Mouse (Mus musculus): ENCODE measurements at regions not wholly inside any gene's neighbourhood (a gene's known extent, or its start where the extent isn't known, plus 50 kb on each side); places are given as distances from the start of the nearest gene placed in this dataset.
A peak's percentile ranks its signal among the peaks of the same experiment; 100 is the strongest.

- 87% methylated on average over 7 of the region's 7 CpGs for WGBS
- Histone ChIP-seq H3K9me3 (no peaks in the 10 kb centered on the region), H3K4me1 (peaks cover 17% of the 10 kb centered on the region), H3K36me3 (no peaks in the 10 kb centered on the region), H3K4me3 (no peak overlapping the region), H3K27me3 (ENCODE audit: insufficient read depth, poor library complexity, severe bottlenecking) (no peaks in the 10 kb centered on the region), H3K27ac (no peak overlapping the region)
- no peak for DNase-seq (ENCODE audit: low spot score)
Measured at GRCm38 (mm10) chr16:77495310-77495709, 106.6 kb downstream of the Gm11146 start.

- 44% methylated on average over 7 of the region's 7 CpGs for WGBS
- Histone ChIP-seq H3K36me3 (no peaks in the 10 kb centered on the region), H3K27ac (peak overlapping the region; percentile 56; the same call in 1 of the 2 replicates), H3K27me3 (ENCODE audit: insufficient read depth, poor library complexity, severe bottlenecking) (no peaks in the 10 kb centered on the region), H3K4me1 (peaks cover 9% of the 10 kb centered on the region; the same call in 1 of the 2 replicates), H3K4me3 (no peak overlapping the region), H3K9me3 (no peaks in the 10 kb centered on the region)
- DNase-seq (ENCODE audit: low spot score), result no peak
Measured at GRCm38 (mm10) chr16:77494042-77494441, 107.9 kb downstream of the Gm11146 start.

- no peak overlapping the region for H3K27ac ChIP-seq
- DNase-seq (ENCODE audit: low spot score), result no peak
- no peaks in the 10 kb centered on the region for H3K4me1 ChIP-seq
- H3K4me3 ChIP-seq, result no peak overlapping the region
- no peaks in the 10 kb centered on the region for H3K36me3 ChIP-seq
- no peaks in the 10 kb centered on the region for H3K9me3 ChIP-seq
- 83% methylated on average over 1 of the region's 1 CpGs for WGBS
- H3K27me3 ChIP-seq (ENCODE audit: insufficient read depth, poor library complexity, severe bottlenecking), result no peaks in the 10 kb centered on the region
Measured at GRCm38 (mm10) chr16:77488155-77488554, 113.7 kb downstream of the Gm11146 start.

DNA sequence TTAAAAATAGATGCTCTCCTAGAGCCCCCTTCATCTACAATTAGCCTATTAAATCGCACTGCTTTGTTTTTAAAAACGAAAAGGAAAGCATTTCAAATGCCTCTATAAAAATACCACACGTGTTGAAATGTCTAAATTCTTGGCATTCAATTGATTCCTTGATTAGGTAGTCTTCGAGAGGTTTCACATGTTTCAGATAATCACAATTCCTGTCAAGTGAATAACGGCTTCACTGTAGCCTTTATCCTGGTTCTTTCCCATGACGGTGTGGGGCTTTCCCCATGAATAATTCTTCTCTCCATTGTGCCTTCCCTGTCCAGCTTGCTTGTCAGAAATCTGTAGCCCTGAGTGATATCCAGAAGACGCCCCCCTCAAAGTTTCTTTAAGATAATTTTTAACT, 122.1 kb downstream of the Gm11146 start:
- no peaks in the 10 kb centered on the region for H3K4me1 ChIP-seq
- 41% methylated on average over 7 of the region's 7 CpGs for WGBS
- H3K9me3 ChIP-seq, result no peaks in the 10 kb centered on the region
- DNase-seq (ENCODE audit: low spot score), result no peak
- H3K27ac ChIP-seq, result no peak overlapping the region
- H3K4me3 ChIP-seq, result no peak overlapping the region
- H3K36me3 ChIP-seq, result no peaks in the 10 kb centered on the region
- H3K27me3 ChIP-seq (ENCODE audit: insufficient read depth, poor library complexity, severe bottlenecking), result no peaks in the 10 kb centered on the region

GRCm38 (mm10) chr16:77471868-77472267, 130.0 kb downstream of the Gm11146 start:
- DNase-seq (ENCODE audit: low spot score), result no peak
- no peaks in the 10 kb centered on the region for H3K27me3 ChIP-seq (ENCODE audit: insufficient read depth, poor library complexity, severe bottlenecking)
- H3K9me3 ChIP-seq, result no peaks in the 10 kb centered on the region
- H3K4me3 ChIP-seq, result no peak overlapping the region
- H3K36me3 ChIP-seq, result no peaks in the 10 kb centered on the region
- H3K4me1 ChIP-seq, result no peaks in the 10 kb centered on the region
- no peak overlapping the region for H3K27ac ChIP-seq
- 88% methylated on average over 3 of the region's 3 CpGs for WGBS

GRCm38 (mm10) chr16:77469903-77470302, 132.0 kb downstream of the Gm11146 start:
- Histone ChIP-seq H3K9me3 (no peaks in the 10 kb centered on the region), H3K27ac (no peak overlapping the region)
- 74% methylated on average over 4 of the region's 4 CpGs for WGBS

DNA sequence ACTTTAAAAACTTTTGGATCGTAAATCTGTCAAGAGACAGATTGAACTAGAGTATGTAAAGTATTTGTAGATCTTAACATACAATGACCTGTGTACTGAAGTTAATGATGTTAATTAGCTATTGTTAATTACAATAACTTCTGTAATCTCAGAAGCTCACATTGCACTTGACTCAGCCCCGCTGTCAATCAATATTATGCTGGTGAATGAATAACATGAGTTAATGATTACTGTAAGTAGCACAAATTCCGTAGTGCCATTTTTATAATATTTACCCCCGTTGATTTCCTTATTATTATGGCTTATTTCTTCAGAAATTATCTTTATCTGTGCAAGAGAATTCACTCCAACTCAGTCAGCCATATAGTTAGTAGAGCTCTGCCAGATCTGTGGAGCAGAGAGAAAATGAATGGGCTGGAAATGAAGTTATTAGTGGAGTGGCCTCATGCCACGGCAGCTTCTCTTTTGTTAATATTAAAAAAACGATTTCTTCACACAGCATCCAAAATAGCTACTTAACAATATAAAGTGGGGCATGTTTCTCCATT, 132.5 kb downstream of the Gm11146 start:
- DNase-seq (ENCODE audit: low spot score), result no peak
- no peaks in the 10 kb centered on the region for H3K4me1 ChIP-seq
- 85% methylated on average over 6 of the region's 6 CpGs for WGBS
- no peak overlapping the region for H3K27ac ChIP-seq
- H3K36me3 ChIP-seq, result no peaks in the 10 kb centered on the region
- H3K27me3 ChIP-seq (ENCODE audit: insufficient read depth, poor library complexity, severe bottlenecking), result no peaks in the 10 kb centered on the region
- H3K9me3 ChIP-seq, result no peaks in the 10 kb centered on the region
- no peak overlapping the region for H3K4me3 ChIP-seq

More at GRCm38 (mm10) chr16:77469903-77470302, 132.0 kb downstream of the Gm11146 start:
- Histone ChIP-seq H3K4me1 (no peaks in the 10 kb centered on the region), H3K36me3 (no peaks in the 10 kb centered on the region), H3K27me3 (ENCODE audit: insufficient read depth, poor library complexity, severe bottlenecking) (no peaks in the 10 kb centered on the region), H3K4me3 (no peak overlapping the region)
- no peak for DNase-seq (ENCODE audit: low spot score)

DNA sequence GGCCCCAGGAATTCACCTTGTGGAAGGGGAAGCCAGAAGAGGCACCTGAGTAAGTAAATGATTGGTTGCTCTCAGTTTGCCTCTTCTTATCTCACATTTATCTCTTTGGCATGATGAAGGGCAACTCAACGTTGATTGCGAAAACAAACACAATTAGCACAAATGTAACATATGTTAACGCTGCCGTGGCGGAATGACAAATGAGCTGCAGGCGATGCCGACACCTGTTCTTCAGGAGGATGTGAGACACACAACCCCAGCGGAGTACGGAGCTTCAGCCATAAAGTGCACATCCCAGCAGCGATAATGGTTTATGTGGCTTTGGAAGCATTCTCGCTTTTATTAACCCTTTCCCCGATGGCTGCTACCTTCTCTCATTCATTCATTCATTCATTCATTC, 134.7 kb downstream of the Gm11146 start:
- WGBS, result 82% methylated on average over 12 of the region's 12 CpGs
- H3K4me1 ChIP-seq, result no peaks in the 10 kb centered on the region
- H3K9me3 ChIP-seq, result no peaks in the 10 kb centered on the region
- no peak overlapping the region for H3K4me3 ChIP-seq
- no peak for DNase-seq (ENCODE audit: low spot score)
- no peak overlapping the region for H3K27ac ChIP-seq
- H3K36me3 ChIP-seq, result no peaks in the 10 kb centered on the region
- no peaks in the 10 kb centered on the region for H3K27me3 ChIP-seq (ENCODE audit: insufficient read depth, poor library complexity, severe bottlenecking)

- DNase-seq (ENCODE audit: low spot score), result no peak
- Histone ChIP-seq H3K27ac (no peak overlapping the region), H3K4me1 (no peaks in the 10 kb centered on the region), H3K9me3 (no peaks in the 10 kb centered on the region), H3K36me3 (no peaks in the 10 kb centered on the region), H3K27me3 (ENCODE audit: insufficient read depth, poor library complexity, severe bottlenecking) (no peaks in the 10 kb centered on the region), H3K4me3 (no peak overlapping the region)
- WGBS, result 90% methylated on average over 6 of the region's 6 CpGs
Measured at GRCm38 (mm10) chr16:77464623-77465022, 137.3 kb downstream of the Gm11146 start.

DNA sequence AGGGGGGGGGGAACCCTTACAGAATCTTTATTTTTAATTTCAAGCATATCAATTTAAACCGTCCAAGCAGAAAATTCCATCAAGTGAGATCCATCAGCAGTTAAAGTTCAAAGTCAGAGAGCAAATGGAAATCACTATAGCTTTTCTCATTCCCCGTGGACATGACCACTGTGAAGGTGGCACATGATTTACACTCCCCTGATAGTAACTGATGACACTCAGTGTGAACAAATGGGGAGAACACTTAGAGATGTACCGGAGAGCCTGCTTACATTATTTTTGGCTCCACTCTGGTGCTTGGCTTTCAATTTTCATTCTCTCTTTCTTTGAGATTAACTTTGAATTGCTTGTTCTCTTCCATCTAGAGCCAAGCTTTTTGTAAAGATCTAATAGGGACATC, 140.0 kb downstream of the Gm11146 start:
- no peak for DNase-seq (ENCODE audit: low spot score)
- Histone ChIP-seq H3K4me3 (no peak overlapping the region), H3K9me3 (no peaks in the 10 kb centered on the region), H3K4me1 (no peaks in the 10 kb centered on the region), H3K27me3 (ENCODE audit: insufficient read depth, poor library complexity, severe bottlenecking) (no peaks in the 10 kb centered on the region), H3K27ac (no peak overlapping the region), H3K36me3 (no peaks in the 10 kb centered on the region)
- 61% methylated on average over 3 of the region's 3 CpGs for WGBS

- H3K36me3 ChIP-seq, result no peaks in the 10 kb centered on the region
- DNase-seq (ENCODE audit: low spot score), result no peak
- H3K27ac ChIP-seq, result no peak overlapping the region
- H3K4me1 ChIP-seq, result no peaks in the 10 kb centered on the region
- WGBS, result 74% methylated on average over 1 of the region's 1 CpGs
- no peak overlapping the region for H3K4me3 ChIP-seq
- no peaks in the 10 kb centered on the region for H3K27me3 ChIP-seq (ENCODE audit: insufficient read depth, poor library complexity, severe bottlenecking)
- no peaks in the 10 kb centered on the region for H3K9me3 ChIP-seq
Measured at GRCm38 (mm10) chr16:77461459-77461858, 140.4 kb downstream of the Gm11146 start.

- DNase-seq (ENCODE audit: low spot score), result no peak
- no peak overlapping the region for H3K27ac ChIP-seq
- no peaks in the 10 kb centered on the region for H3K36me3 ChIP-seq
- H3K4me1 ChIP-seq, result no peaks in the 10 kb centered on the region
- no peak overlapping the region for H3K4me3 ChIP-seq
- H3K27me3 ChIP-seq (ENCODE audit: insufficient read depth, poor library complexity, severe bottlenecking), result no peaks in the 10 kb centered on the region
- H3K9me3 ChIP-seq, result no peaks in the 10 kb centered on the region
- 84% methylated on average over 2 of the region's 2 CpGs for WGBS
Measured at GRCm38 (mm10) chr16:77459651-77460050, 142.2 kb downstream of the Gm11146 start.

- DNase-seq (ENCODE audit: low spot score), result no peak
- Histone ChIP-seq H3K36me3 (no peaks in the 10 kb centered on the region), H3K9me3 (no peaks in the 10 kb centered on the region), H3K27me3 (ENCODE audit: insufficient read depth, poor library complexity, severe bottlenecking) (no peaks in the 10 kb centered on the region), H3K4me1 (no peaks in the 10 kb centered on the region), H3K27ac (no peak overlapping the region), H3K4me3 (no peak overlapping the region)
- WGBS, result 84% methylated on average over 6 of the region's 6 CpGs
Measured at GRCm38 (mm10) chr16:77444647-77445046, 157.2 kb downstream of the Gm11146 start.

GRCm38 (mm10) chr16:77444006-77444405, 157.9 kb downstream of the Gm11146 start:
- Histone ChIP-seq H3K27ac (no peak overlapping the region), H3K4me3 (no peak overlapping the region), H3K9me3 (no peaks in the 10 kb centered on the region), H3K36me3 (no peaks in the 10 kb centered on the region), H3K27me3 (ENCODE audit: insufficient read depth, poor library complexity, severe bottlenecking) (no peaks in the 10 kb centered on the region), H3K4me1 (no peaks in the 10 kb centered on the region)
- 30% methylated on average over 4 of the region's 4 CpGs for WGBS
- DNase-seq (ENCODE audit: low spot score), result no peak
